Mouse (Mus musculus) kidney, postnatal 14 days (tissue): ENCODE measurements around the gene Tmcc3.

Source experiments
- DNase-seq: peaks from one replicate; pipeline ENCODE4 v3.0.0; 2022; ENCODE audit warnings: mixed read lengths

Gene Tmcc3

GRCm38 (mm10) chr10:94332358-94333137 lies 20.8 kb downstream of the Tmcc3 start:
- no peak for DNase-seq

- no peak for DNase-seq
These were observed 21.6 kb downstream of the Tmcc3 start for GRCm38 (mm10) chr10:94333328-94333727.

GRCm38 (mm10) chr10:94335047-94335446 lies 23.3 kb downstream of the Tmcc3 start:
- no peak for DNase-seq

GRCm38 (mm10) chr10:94336071-94336470 lies 24.3 kb downstream of the Tmcc3 start:
- DNase-seq = no peak

GRCm38 (mm10) chr10:94341501-94341900 lies 29.8 kb downstream of the Tmcc3 start:
- DNase-seq = no peak

- DNase-seq = no peak
These were observed 30.5 kb downstream of the Tmcc3 start for GRCm38 (mm10) chr10:94342256-94342655.

GRCm38 (mm10) chr10:94343581-94343980 lies 31.8 kb downstream of the Tmcc3 start:
- no peak for DNase-seq

- DNase-seq = no peak
These were observed 33.1 kb downstream of the Tmcc3 start for GRCm38 (mm10) chr10:94344631-94345417.

GRCm38 (mm10) chr10:94345509-94346252 lies 33.9 kb downstream of the Tmcc3 start:
- DNase-seq = no peak

GRCm38 (mm10) chr10:94346596-94346995 lies 34.8 kb downstream of the Tmcc3 start:
- DNase-seq = no peak

GRCm38 (mm10) chr10:94347296-94347695 lies 35.5 kb downstream of the Tmcc3 start:
- no peak for DNase-seq

- DNase-seq = no peak
These were observed 36.2 kb downstream of the Tmcc3 start for GRCm38 (mm10) chr10:94347959-94348358.

GRCm38 (mm10) chr10:94350207-94350606 lies 38.5 kb downstream of the Tmcc3 start:
- no peak for DNase-seq

- no peak for DNase-seq
These were observed 39.3 kb downstream of the Tmcc3 start for GRCm38 (mm10) chr10:94350896-94351661.

GRCm38 (mm10) chr10:94352172-94352876 lies 40.6 kb downstream of the Tmcc3 start:
- DNase-seq = no peak

GRCm38 (mm10) chr10:94352877-94353853 lies 41.4 kb downstream of the Tmcc3 start:
- no peak for DNase-seq

GRCm38 (mm10) chr10:94354005-94354404 lies 42.3 kb downstream of the Tmcc3 start:
- DNase-seq = no peak

GRCm38 (mm10) chr10:94354427-94354826 lies 42.7 kb downstream of the Tmcc3 start:
- no peak for DNase-seq

GRCm38 (mm10) chr10:94356504-94357169 lies 44.9 kb downstream of the Tmcc3 start:
- DNase-seq = no peak

GRCm38 (mm10) chr10:94360664-94361063 lies 48.9 kb downstream of the Tmcc3 start:
- DNase-seq = no peak
